Mouse (Mus musculus) midbrain, postnatal 0 days (tissue): ENCODE measurements around the gene Macc1. TPM values are rescaled to one million over a fixed set of nuclear protein-coding genes. Genes with fewer than 3 reads are reported as not detected.
A peak's percentile ranks its signal among the peaks of the same experiment; 100 is the strongest.

Experiments used
- ATAC-seq: fragments of 200-750 bp; cut with Nextera tagmentation; 2 replicates; pipeline ENCODE4 v1.8.0; 2017; ENCODE audit warnings: moderate number of reproducible peaks, mild to moderate bottlenecking, moderate TSS enrichment, moderate library complexity; ENCODE audit not compliant: low FRiP score
- DNase-seq: peaks from one replicate; pipeline ENCODE4 v3.0.0-alpha.2; 2015; ENCODE audit warnings: low spot score
- H3K27ac ChIP-seq: fragments of 300-500 bp; sonication (generic); 2 replicates; pipeline ENCODE4 v1.5.1; 2014; ENCODE audit warnings: low read depth, mild to moderate bottlenecking, low read length, mixed read lengths
- H3K27me3 ChIP-seq: fragments of 300-500 bp; sonication (generic); 2 replicates; pipeline ENCODE4 v1.6.1; 2014; ENCODE audit warnings: low read length, control low read depth, mixed read lengths; ENCODE audit not compliant: insufficient read depth
- H3K36me3 ChIP-seq: fragments of 300-500 bp; sonication (generic); 2 replicates; pipeline ENCODE4 v1.6.1; 2014; ENCODE audit warnings: low read length, control low read depth, mixed read lengths; ENCODE audit not compliant: insufficient read depth
- H3K4me1 ChIP-seq: fragments of 300-500 bp; sonication (generic); 2 replicates; pipeline ENCODE4 v1.6.1; 2014; ENCODE audit warnings: mild to moderate bottlenecking, control low read depth, antibody characterized with exemption, low read length, mixed read lengths; ENCODE audit not compliant: insufficient read depth
- H3K4me2 ChIP-seq: fragments of 300-500 bp; sonication (generic); 2 replicates; pipeline ENCODE4 v1.6.1; 2014; ENCODE audit warnings: low read depth, mild to moderate bottlenecking, low read length, mixed read lengths; ENCODE audit not compliant: poor library complexity, severe bottlenecking
- H3K4me3 ChIP-seq: fragments of 300-500 bp; sonication (generic); 2 replicates; pipeline ENCODE4 v1.5.1; 2014; ENCODE audit warnings: low read depth, mild to moderate bottlenecking, low read length, moderate library complexity
- H3K9ac ChIP-seq: fragments of 300-500 bp; sonication (generic); replicated peaks from 2 replicates; pipeline ENCODE4 v1.6.1; 2014; ENCODE audit warnings: mild to moderate bottlenecking, low read length, moderate library complexity, mixed read lengths; ENCODE audit not compliant: poor library complexity, severe bottlenecking
- H3K9me3 ChIP-seq: fragments of 300-500 bp; sonication (generic); 2 replicates; pipeline ENCODE4 v1.6.1; 2016; ENCODE audit warnings: low read length, control low read depth
- CTCF ChIP-seq: IDR thresholded peaks from 2 replicates; pipeline ENCODE4 v1.5.1; 2016; ENCODE audit warnings: antibody characterized with exemption, mild to moderate bottlenecking
- WGBS: fragments of 180-500 bp; shearing (Covaris S2); extraction: QIAGEN DNeasy Blood & Tissue Kit; methylation state at CpG from one replicate; pipeline ENCODE4 v1.1.7; 2014; 5-methylcytosine and 5-hydroxymethylcytosine counted together
- polyA plus RNA-seq: library from polyadenylated mRNA; unstranded; fragments of >200 nt; fragmentation: Nextera tagmentation; extraction: Ambion mirVana; gene quantifications from 2 replicates; pipeline ENCODE4 v1.2.1, GENCODE M21; 2015
- total RNA-seq: library from RNA; depleted of rRNA; stranded (reverse); fragments of >200 nt; gene quantifications from 2 replicates; pipeline ENCODE4 v1.2.3, GENCODE M21; 2014; rRNA removed

Gene Macc1
- total and polyA plus RNA-seq, 2 experiments from 2014 or later = not detected

DNA sequence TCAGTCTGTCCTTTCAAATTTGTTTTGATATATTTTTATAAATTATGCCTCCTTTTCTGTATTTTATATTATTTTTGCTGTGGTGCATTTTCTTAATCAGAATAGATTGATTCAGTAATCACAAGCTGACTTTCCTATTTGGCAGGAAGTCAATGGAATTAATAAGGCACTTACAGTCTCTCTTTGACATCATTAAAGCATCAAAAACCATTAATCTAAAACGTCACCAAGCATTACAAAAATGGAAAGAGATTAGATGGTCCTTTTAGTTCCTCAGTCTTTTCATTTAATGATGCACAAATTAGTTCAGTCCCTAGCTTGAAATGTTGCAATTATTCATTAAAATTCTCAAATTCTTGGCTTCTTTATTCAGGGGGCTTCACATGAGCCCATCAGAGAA is 153.6 kb downstream of the Macc1 start:
- no peak for DNase-seq
- no peaks in the 10 kb centered on the region for H3K9me3 ChIP-seq
- no peak overlapping the region for H3K4me2 ChIP-seq
- no peaks in the 10 kb centered on the region for H3K36me3 ChIP-seq
- H3K9ac ChIP-seq = no peak overlapping the region
- H3K27me3 ChIP-seq = no peaks in the 10 kb centered on the region
- no peak for ATAC-seq
- 21% methylated on average over 1 of the region's 1 CpGs for WGBS
- TF ChIP-seq CTCF = no peak
- H3K4me3 ChIP-seq = no peak overlapping the region
- no peak overlapping the region for H3K27ac ChIP-seq
- no peaks in the 10 kb centered on the region for H3K4me1 ChIP-seq

DNA sequence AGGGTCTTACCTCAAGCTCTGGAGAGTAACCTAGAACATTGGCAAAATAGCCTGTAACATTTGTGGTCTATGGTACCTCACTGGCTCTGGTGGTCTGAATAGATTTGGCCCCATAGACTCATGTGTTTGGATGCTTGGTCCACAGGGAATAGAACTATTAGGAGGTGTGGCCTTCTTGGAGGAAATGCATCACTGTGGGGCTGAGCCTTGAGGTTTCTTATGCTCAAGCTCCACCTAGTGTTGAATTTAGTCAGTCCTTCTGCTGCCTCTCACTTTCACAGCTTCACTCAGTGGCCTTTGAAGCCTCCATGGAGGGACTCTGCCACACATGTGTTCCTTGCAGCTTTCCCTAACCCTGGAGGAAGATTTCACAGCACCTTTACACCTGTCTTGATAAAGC is 156.2 kb downstream of the Macc1 start:
- no peak; the same call in 1 of the 2 replicates for TF ChIP-seq CTCF
- H3K9me3 ChIP-seq = no peaks in the 10 kb centered on the region

DNA sequence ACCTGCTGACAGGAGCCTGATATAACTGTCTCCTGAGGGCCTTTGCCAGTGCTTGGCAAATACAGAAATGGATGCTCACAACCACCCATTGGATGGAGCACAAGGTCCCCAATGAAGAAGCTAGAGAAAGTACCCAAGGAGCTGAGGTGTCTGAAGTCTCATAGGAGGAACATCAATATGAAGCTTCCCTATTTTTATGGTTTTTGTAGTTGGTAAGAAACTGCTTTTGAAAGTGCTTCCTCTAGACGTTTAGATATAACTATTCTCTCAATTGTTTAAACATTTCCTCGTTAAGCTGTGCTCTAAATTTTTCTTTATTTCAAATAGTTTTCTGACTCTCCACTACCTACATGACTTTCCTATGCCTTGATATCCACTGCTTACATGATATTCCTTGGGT is 169.2 kb downstream of the Macc1 start:
- TF ChIP-seq CTCF = no peak
- 86% methylated on average over 2 of the region's 2 CpGs for WGBS
- no peaks in the 10 kb centered on the region for H3K4me1 ChIP-seq
- no peak for ATAC-seq
- H3K4me2 ChIP-seq = no peak overlapping the region
- H3K9me3 ChIP-seq = no peaks in the 10 kb centered on the region
- no peaks in the 10 kb centered on the region for H3K27me3 ChIP-seq
- no peaks in the 10 kb centered on the region for H3K36me3 ChIP-seq
- no peak overlapping the region for H3K9ac ChIP-seq
- H3K4me3 ChIP-seq = no peak overlapping the region
- no peak overlapping the region for H3K27ac ChIP-seq
- no peak for DNase-seq

More for the DNA sequence above, 156.2 kb downstream of the Macc1 start:
- Histone ChIP-seq H3K27ac (no peak overlapping the region), H3K36me3 (no peaks in the 10 kb centered on the region), H3K9ac (no peak overlapping the region), H3K27me3 (no peaks in the 10 kb centered on the region), H3K4me3 (no peak overlapping the region), H3K4me2 (no peak overlapping the region), H3K4me1 (no peaks in the 10 kb centered on the region)
- DNase-seq = peak; percentile 4
- no peak for ATAC-seq

DNA sequence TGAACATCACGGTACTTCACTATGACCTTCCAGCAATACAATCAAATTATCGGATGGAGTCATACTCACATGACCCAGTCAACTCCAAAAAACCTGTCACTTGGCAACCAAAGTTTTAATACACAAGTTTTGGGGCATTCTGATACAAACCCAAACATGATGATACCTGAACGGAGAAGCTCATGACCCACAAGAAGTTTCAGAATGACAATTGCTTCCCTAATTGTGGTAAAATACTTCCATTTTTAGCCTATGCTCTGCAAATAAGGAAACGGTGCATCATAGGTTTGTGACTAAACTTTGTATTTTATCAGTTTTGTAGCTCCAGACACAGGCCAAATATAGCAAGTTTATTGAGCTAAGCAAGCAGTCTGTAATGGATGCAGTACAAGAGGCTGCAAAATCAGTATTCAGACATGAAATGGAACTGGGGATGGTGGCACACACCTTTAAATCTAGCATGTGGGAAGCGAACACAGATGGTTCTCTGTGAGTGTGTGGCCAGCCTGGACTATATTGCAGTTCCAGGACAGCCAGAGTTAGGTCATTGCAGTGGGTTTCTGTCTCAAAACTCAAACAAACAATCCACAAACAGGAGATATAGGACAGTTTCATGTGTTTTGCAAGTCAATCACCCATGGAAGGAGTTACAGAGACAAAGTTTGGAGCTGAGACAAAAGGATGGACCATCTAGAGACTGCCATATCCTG is 170.0 kb downstream of the Macc1 start:
- WGBS = 91% methylated on average over 5 of the region's 5 CpGs
- TF ChIP-seq CTCF = no peak
- H3K4me3 ChIP-seq = no peak overlapping the region
- H3K27ac ChIP-seq = no peak overlapping the region
- no peaks in the 10 kb centered on the region for H3K27me3 ChIP-seq
- no peaks in the 10 kb centered on the region for H3K9me3 ChIP-seq
- H3K4me1 ChIP-seq = no peaks in the 10 kb centered on the region
- DNase-seq (no peak), ATAC-seq (no peak)
- no peaks in the 10 kb centered on the region for H3K36me3 ChIP-seq
- H3K9ac ChIP-seq = no peak overlapping the region
- H3K4me2 ChIP-seq = no peak overlapping the region

DNA sequence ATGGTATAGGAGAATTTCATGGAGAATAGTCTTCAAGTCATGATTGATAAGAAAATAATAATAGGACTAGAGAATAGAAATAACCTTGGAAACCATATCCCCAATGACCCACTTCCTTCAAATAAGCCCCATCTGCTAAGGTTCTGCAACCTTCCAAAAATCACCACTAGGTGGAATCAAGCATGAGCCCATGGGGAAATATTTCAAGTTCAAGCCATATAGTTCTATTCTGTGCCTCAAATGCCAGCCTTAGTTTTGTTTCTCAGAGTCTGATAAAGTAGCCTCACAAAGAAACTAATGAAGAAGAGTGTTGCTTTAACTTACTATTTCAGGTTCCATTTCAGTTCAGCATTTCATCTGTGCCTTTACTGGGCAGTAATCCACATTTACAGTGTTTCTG is 197.1 kb downstream of the Macc1 start:
- no peak for DNase-seq
- no peaks in the 10 kb centered on the region for H3K4me1 ChIP-seq
- H3K27ac ChIP-seq = no peak overlapping the region
- H3K4me3 ChIP-seq = no peak overlapping the region
- no peaks in the 10 kb centered on the region for H3K9me3 ChIP-seq
- no peak overlapping the region for H3K9ac ChIP-seq
- no peak overlapping the region for H3K4me2 ChIP-seq
- H3K36me3 ChIP-seq = no peaks in the 10 kb centered on the region
- TF ChIP-seq CTCF = no peak
- no peak for ATAC-seq
- H3K27me3 ChIP-seq = no peaks in the 10 kb centered on the region

Other genes with a start within 250 kb of the Macc1 start
- gene Itgb8, start 75.5 kb upstream of the Macc1 start, total RNA-seq = 30.6 and 37.5 TPM in 2 replicates
- gene Itgb8, start 75.5 kb upstream of the Macc1 start, polyA plus RNA-seq = 7.1 and 9.1 TPM in 2 replicates